Mouse (Mus musculus) forebrain, embryonic 16.5 days (tissue): Measurements from ENCODE around the gene Cobl. TPM values are rescaled to one million over a fixed set of nuclear protein-coding genes. Genes with fewer than 3 reads are reported as not detected.

Experiments used
- ATAC-seq: fragments of 200-750 bp; cut with Nextera tagmentation; 2 replicates; pipeline ENCODE4 v1.8.0; 2017; ENCODE audit warnings: mild to moderate bottlenecking, moderate library complexity
- H3K27ac ChIP-seq: fragments of 300-500 bp; sonication (generic); 2 replicates; pipeline ENCODE4 v1.5.1; 2014; ENCODE audit warnings: low read length, control low read depth
- H3K27me3 ChIP-seq: fragments of 300-500 bp; sonication (generic); replicated peaks from 2 replicates; pipeline ENCODE4 v1.6.1; 2014; ENCODE audit warnings: low read length; ENCODE audit not compliant: control insufficient read depth, insufficient read depth
- H3K36me3 ChIP-seq: fragments of 300-500 bp; sonication (generic); 2 replicates; pipeline ENCODE4 v1.6.1; 2014; ENCODE audit not compliant: control insufficient read depth, insufficient read depth
- H3K4me1 ChIP-seq: fragments of 300-500 bp; sonication (generic); replicated peaks from 2 replicates; pipeline ENCODE4 v1.6.1; 2014; ENCODE audit warnings: low read length; ENCODE audit not compliant: control insufficient read depth, insufficient read depth
- H3K4me2 ChIP-seq: fragments of 300-500 bp; sonication (generic); 2 replicates; pipeline ENCODE4 v1.6.1; 2014; ENCODE audit warnings: mild to moderate bottlenecking, low read length, control low read depth
- H3K4me3 ChIP-seq: fragments of 300-500 bp; sonication (generic); replicated peaks from 2 replicates; pipeline ENCODE4 v1.5.1; 2014; ENCODE audit warnings: mild to moderate bottlenecking, low read length, control low read depth
- H3K9ac ChIP-seq: fragments of 300-500 bp; sonication (generic); replicated peaks from 2 replicates; pipeline ENCODE4 v1.6.1; 2014; ENCODE audit warnings: low read depth, low read length, control low read depth
- H3K9me3 ChIP-seq: fragments of 300-500 bp; sonication (generic); 2 replicates; pipeline ENCODE4 v1.6.1; 2016; ENCODE audit warnings: low read length; ENCODE audit not compliant: control insufficient read depth
- WGBS: fragments of 180-500 bp; shearing (Covaris S2); extraction: QIAGEN DNeasy Blood & Tissue Kit; methylation state at CpG from one replicate; pipeline ENCODE4 v1.1.7; 2014; 5-methylcytosine and 5-hydroxymethylcytosine counted together
- polyA plus RNA-seq: library from polyadenylated mRNA; unstranded; fragments of >200 nt; fragmentation: Nextera tagmentation; extraction: Ambion mirVana; gene quantifications from 2 replicates; pipeline ENCODE4 v1.2.1, GENCODE M21; 2015

Gene Cobl
- polyA plus RNA-seq, 1 experiment from 2014 or later, result 8.4 TPM

DNA sequence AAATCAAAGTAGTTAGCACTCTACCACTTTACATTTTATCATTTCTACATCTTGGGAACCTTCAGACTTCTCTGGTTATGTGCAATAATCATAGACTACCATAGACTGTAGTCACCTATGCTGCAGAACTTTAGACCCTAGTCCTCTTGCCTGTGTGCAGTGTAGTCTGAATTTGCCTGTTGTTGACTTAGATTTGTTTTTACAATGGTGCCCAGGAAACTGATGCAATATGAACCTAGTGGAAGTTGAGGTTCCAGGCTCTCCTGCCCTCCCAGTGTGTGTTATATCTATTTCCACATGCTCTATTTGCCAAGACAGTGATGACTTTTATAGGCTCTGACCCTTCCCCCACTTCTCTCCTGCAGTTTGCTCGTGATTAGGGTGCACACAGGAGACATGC lies 274.3 kb downstream of the Cobl start:
- Histone ChIP-seq H3K36me3 (no peaks in the 10 kb centered on the region), H3K27ac (no peak overlapping the region), H3K9me3 (no peaks in the 10 kb centered on the region), H3K4me1 (no peaks in the 10 kb centered on the region), H3K27me3 (no peaks in the 10 kb centered on the region), H3K9ac (no peak overlapping the region), H3K4me3 (no peak overlapping the region), H3K4me2 (no peak overlapping the region)
- ATAC-seq, result no peak
- 52% methylated on average over 1 of the region's 1 CpGs for WGBS
